Mouse (Mus musculus): ENCODE measurements at regions not wholly inside any gene's neighbourhood (a gene's known extent, or its start where the extent isn't known, plus 50 kb on each side); places are given as distances from the start of the nearest gene placed in this dataset.

DNA sequence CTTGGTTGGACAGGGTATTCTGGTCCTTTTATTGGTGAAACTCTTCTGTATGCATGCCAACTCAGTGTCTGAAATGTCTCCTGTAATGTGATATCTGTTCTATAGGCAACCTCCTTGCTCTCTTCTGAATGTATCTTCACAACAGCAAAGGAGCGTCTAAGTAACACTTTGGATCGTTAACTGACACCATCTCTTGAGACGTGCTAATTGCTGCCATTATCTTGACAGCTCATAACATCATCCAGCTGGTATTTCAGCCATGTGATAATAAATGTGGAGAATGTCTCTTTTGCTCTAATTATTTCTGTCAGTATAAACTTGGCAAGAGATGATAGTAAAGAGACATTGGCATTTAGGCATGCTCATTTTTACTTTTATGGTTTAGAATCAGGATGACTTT is 68.8 kb upstream of the Col8a1 start:
- Histone ChIP-seq H3K9me3 (ENCODE audit: control insufficient read depth, low read length) (no peaks in the 10 kb centered on the region), H3K9ac (replicated peaks; ENCODE audit: low read length) (no peak overlapping the region), H3K27ac (replicated peaks; ENCODE audit: low read depth, low read length) (no peak overlapping the region), H3K4me1 (ENCODE audit: control insufficient read depth, insufficient read depth, low read length) (no peaks in the 10 kb centered on the region), H3K4me3 (replicated peaks; ENCODE audit: low read depth, low read length) (no peak overlapping the region), H3K27me3 (ENCODE audit: control insufficient read depth, insufficient read depth, low read length) (no peaks in the 10 kb centered on the region), H3K4me2 (ENCODE audit: low read length) (no peak overlapping the region), H3K36me3 (ENCODE audit: control insufficient read depth, insufficient read depth, low read length) (no peaks in the 10 kb centered on the region)
- WGBS = 81% methylated on average over 3 of the region's 3 CpGs
- DNase-seq = no peak
- no peak for ATAC-seq (ENCODE audit: low FRiP score, low TSS enrichment)

DNA sequence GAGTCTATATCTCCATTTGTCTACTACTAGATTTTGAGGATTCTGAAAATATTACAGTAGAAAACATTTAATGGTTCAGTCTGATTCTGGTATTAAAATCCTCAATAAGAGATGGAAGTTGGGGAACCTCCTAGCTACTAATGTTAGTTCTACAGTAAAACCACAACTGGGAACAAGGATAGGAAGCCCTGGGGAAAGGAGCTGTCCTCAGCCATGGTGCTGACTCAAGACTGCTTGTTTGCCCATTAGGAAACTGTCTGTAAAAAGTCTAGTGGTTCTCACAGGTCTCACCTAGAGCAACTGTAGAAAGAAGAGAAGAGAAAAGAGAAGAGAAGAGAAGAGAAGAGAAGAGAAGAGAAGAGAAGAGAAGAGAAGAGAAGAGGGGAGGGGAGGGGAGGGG is 90.9 kb upstream of the Col8a1 start:
- Histone ChIP-seq H3K4me1 (ENCODE audit: control insufficient read depth, insufficient read depth, low read length) (no peaks in the 10 kb centered on the region), H3K9ac (replicated peaks; ENCODE audit: low read length) (no peak overlapping the region), H3K27me3 (ENCODE audit: control insufficient read depth, insufficient read depth, low read length) (no peaks in the 10 kb centered on the region), H3K4me2 (ENCODE audit: low read length) (no peak overlapping the region), H3K4me3 (replicated peaks; ENCODE audit: low read depth, low read length) (no peak overlapping the region), H3K27ac (replicated peaks; ENCODE audit: low read depth, low read length) (no peak overlapping the region), H3K36me3 (ENCODE audit: control insufficient read depth, insufficient read depth, low read length) (no peaks in the 10 kb centered on the region), H3K9me3 (ENCODE audit: control insufficient read depth, low read length) (no peaks in the 10 kb centered on the region)
- ATAC-seq (ENCODE audit: low FRiP score, low TSS enrichment) (no peak), DNase-seq (no peak)

DNA sequence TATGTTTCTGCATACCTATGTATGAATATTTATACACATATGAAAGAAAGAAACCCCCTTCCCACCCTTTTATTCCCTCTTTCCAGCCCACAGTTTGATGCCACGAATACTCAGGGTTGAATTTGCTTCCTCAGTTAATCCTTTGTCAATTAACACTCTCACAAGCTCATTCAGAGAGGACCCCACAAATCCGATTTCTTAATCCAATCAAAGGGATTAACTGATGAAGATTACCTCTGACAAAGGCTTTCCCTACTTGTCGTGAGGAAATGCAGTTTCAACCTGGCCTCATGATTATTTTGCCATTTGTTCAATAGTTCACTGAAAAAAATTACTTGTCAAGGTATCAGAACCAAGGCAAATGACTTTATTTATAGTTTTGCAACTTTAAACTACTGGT is 91.8 kb upstream of the Col8a1 start:
- no peaks in the 10 kb centered on the region for H3K9me3 ChIP-seq (ENCODE audit: control insufficient read depth, low read length)
- H3K9ac ChIP-seq (replicated peaks; ENCODE audit: low read length) = no peak overlapping the region
- DNase-seq (peak; percentile 35), ATAC-seq (ENCODE audit: low FRiP score, low TSS enrichment) (no peak)
- no peaks in the 10 kb centered on the region for H3K36me3 ChIP-seq (ENCODE audit: control insufficient read depth, insufficient read depth, low read length)
- H3K4me3 ChIP-seq (replicated peaks; ENCODE audit: low read depth, low read length) = no peak overlapping the region
- no peaks in the 10 kb centered on the region for H3K27me3 ChIP-seq (ENCODE audit: control insufficient read depth, insufficient read depth, low read length)
- 4% methylated on average over 3 of the region's 3 CpGs for WGBS
- H3K4me1 ChIP-seq (ENCODE audit: control insufficient read depth, insufficient read depth, low read length) = no peaks in the 10 kb centered on the region
- no peak overlapping the region for H3K4me2 ChIP-seq (ENCODE audit: low read length)
- H3K27ac ChIP-seq (replicated peaks; ENCODE audit: low read depth, low read length) = no peak overlapping the region

DNA sequence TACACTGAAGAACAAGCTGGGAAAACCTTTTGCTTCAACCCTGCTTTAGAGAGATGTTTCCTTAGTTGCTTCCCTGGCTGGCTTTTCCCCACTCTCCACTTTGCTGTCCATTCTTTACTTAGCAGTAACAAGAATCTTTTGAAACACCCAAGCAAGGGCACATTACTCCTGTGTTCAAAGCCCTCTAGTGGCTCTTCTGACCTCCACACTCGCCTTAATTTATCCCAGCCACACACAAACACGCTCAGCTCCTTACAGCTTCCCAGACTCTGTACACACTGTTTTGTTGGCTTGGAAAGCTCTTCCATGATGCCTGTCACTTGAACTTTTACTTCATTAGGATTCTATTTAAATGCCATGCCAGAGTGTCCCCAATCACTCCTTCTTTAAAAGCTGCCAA is 97.3 kb upstream of the Col8a1 start:
- no peaks in the 10 kb centered on the region for H3K36me3 ChIP-seq (ENCODE audit: control insufficient read depth, insufficient read depth, low read length)
- no peak for ATAC-seq (ENCODE audit: low FRiP score, low TSS enrichment)
- WGBS = 37% methylated on average over 2 of the region's 2 CpGs

DNA sequence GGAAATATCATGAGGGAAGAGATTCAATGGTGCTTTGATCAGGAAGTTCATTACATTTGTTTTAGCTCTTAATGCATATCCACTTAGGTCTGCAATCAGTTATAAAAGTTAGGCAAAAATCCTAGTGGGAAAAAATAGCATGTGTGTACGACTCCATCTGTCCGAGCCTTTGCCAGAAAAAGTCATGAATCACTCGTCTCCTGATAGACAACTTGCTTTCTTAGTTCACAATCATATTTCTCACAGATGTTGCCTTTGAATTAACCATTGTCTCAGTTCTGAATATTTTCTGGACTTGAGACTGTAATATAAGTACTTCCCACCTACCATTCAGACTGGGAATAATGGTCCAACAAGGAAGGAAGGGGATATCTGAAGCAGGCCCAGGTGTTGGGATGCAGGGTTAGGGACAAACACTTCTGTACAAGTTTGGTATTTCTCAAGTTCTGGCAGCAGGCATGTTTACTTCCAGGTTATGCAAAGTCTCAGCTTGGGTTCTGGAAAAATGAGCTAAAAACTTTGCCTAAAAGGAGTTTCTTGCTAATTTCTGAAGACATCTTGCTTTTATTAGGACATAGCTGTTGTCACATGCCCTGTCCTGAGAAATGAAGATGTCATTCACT is 98.4 kb upstream of the Col8a1 start:
- no peak overlapping the region for H3K27ac ChIP-seq (replicated peaks; ENCODE audit: low read depth, low read length)
- WGBS = 93% methylated on average over 3 of the region's 3 CpGs
- ATAC-seq (ENCODE audit: low FRiP score, low TSS enrichment) (no peak), DNase-seq (no peak)
- no peak overlapping the region for H3K9ac ChIP-seq (replicated peaks; ENCODE audit: low read length)
- no peak overlapping the region for H3K4me2 ChIP-seq (ENCODE audit: low read length)
- no peaks in the 10 kb centered on the region for H3K9me3 ChIP-seq (ENCODE audit: control insufficient read depth, low read length)
- H3K36me3 ChIP-seq (ENCODE audit: control insufficient read depth, insufficient read depth, low read length) = no peaks in the 10 kb centered on the region
- no peak overlapping the region for H3K4me3 ChIP-seq (replicated peaks; ENCODE audit: low read depth, low read length)
- H3K4me1 ChIP-seq (ENCODE audit: control insufficient read depth, insufficient read depth, low read length) = peaks cover 2% of the 10 kb centered on the region; the same call in 1 of the 2 replicates
- H3K27me3 ChIP-seq (ENCODE audit: control insufficient read depth, insufficient read depth, low read length) = no peaks in the 10 kb centered on the region

More for the DNA sequence above, 97.3 kb upstream of the Col8a1 start:
- no peak overlapping the region for H3K9ac ChIP-seq (replicated peaks; ENCODE audit: low read length)
- H3K27me3 ChIP-seq (ENCODE audit: control insufficient read depth, insufficient read depth, low read length) = no peaks in the 10 kb centered on the region
- no peaks in the 10 kb centered on the region for H3K4me1 ChIP-seq (ENCODE audit: control insufficient read depth, insufficient read depth, low read length)
- H3K4me3 ChIP-seq (replicated peaks; ENCODE audit: low read depth, low read length) = no peak overlapping the region
- no peak overlapping the region for H3K4me2 ChIP-seq (ENCODE audit: low read length)
- H3K27ac ChIP-seq (replicated peaks; ENCODE audit: low read depth, low read length) = no peak overlapping the region
- H3K9me3 ChIP-seq (ENCODE audit: control insufficient read depth, low read length) = no peaks in the 10 kb centered on the region
- no peak for DNase-seq

DNA sequence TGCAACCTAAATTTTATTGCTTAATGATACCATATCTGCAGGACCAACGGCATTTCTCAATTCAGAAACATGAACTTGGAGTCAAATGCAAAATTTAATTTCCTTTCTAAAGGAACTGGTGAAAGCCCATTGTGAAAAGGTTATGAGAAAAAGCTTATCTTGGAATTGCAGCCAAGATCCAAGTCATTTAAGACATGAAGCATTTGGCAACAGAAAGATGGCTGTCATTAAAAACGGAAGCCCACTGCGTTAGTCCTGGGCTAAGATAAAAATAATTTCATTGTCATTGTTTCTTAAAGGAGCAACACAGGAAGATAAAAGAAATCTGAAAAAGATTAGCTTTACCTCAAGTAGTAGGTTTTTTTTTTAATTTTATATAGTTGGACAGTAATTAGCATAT is 99.2 kb upstream of the Col8a1 start:
- ATAC-seq (ENCODE audit: low FRiP score, low TSS enrichment) = no peak
- H3K27me3 ChIP-seq (ENCODE audit: control insufficient read depth, insufficient read depth, low read length) = no peaks in the 10 kb centered on the region
- 74% methylated on average over 3 of the region's 3 CpGs for WGBS

DNA sequence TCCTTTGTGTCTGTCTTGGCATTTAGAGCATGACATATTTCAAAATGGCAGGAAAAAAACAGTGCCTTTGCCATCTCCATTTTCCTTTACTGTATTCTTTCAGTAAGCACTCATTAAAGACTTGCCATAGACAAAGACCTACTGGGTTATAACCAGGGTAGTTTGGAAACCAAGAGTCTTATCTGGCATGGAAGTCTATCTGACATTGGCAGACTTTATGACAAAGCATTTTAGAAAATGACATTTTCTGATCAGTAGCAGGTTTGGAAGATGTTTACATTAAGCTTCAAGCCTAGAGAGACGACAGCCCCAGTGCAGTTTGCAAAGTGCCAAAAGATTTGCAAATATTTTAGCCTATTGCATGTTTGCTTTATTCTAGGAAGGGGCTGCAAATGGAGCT is 102.5 kb upstream of the Col8a1 start:
- no peak overlapping the region for H3K4me3 ChIP-seq (replicated peaks; ENCODE audit: low read depth, low read length)
- 48% methylated on average over 1 of the region's 1 CpGs for WGBS
- H3K27me3 ChIP-seq (ENCODE audit: control insufficient read depth, insufficient read depth, low read length) = no peaks in the 10 kb centered on the region
- no peak overlapping the region for H3K27ac ChIP-seq (replicated peaks; ENCODE audit: low read depth, low read length)
- no peak overlapping the region for H3K4me2 ChIP-seq (ENCODE audit: low read length)
- H3K4me1 ChIP-seq (ENCODE audit: control insufficient read depth, insufficient read depth, low read length) = peaks cover 9% of the 10 kb centered on the region; the same call in 1 of the 2 replicates
- no peaks in the 10 kb centered on the region for H3K36me3 ChIP-seq (ENCODE audit: control insufficient read depth, insufficient read depth, low read length)
- H3K9ac ChIP-seq (replicated peaks; ENCODE audit: low read length) = no peak overlapping the region
- H3K9me3 ChIP-seq (ENCODE audit: control insufficient read depth, low read length) = no peaks in the 10 kb centered on the region
- ATAC-seq (ENCODE audit: low FRiP score, low TSS enrichment) (no peak), DNase-seq (no peak)

More for the DNA sequence above, 99.2 kb upstream of the Col8a1 start:
- no peak overlapping the region for H3K27ac ChIP-seq (replicated peaks; ENCODE audit: low read depth, low read length)
- no peak overlapping the region for H3K4me3 ChIP-seq (replicated peaks; ENCODE audit: low read depth, low read length)
- no peak overlapping the region for H3K4me2 ChIP-seq (ENCODE audit: low read length)
- H3K9ac ChIP-seq (replicated peaks; ENCODE audit: low read length) = no peak overlapping the region
- DNase-seq = no peak
- no peaks in the 10 kb centered on the region for H3K36me3 ChIP-seq (ENCODE audit: control insufficient read depth, insufficient read depth, low read length)
- no peaks in the 10 kb centered on the region for H3K9me3 ChIP-seq (ENCODE audit: control insufficient read depth, low read length)
- H3K4me1 ChIP-seq (ENCODE audit: control insufficient read depth, insufficient read depth, low read length) = peaks cover 8% of the 10 kb centered on the region; the same call in 1 of the 2 replicates

DNA sequence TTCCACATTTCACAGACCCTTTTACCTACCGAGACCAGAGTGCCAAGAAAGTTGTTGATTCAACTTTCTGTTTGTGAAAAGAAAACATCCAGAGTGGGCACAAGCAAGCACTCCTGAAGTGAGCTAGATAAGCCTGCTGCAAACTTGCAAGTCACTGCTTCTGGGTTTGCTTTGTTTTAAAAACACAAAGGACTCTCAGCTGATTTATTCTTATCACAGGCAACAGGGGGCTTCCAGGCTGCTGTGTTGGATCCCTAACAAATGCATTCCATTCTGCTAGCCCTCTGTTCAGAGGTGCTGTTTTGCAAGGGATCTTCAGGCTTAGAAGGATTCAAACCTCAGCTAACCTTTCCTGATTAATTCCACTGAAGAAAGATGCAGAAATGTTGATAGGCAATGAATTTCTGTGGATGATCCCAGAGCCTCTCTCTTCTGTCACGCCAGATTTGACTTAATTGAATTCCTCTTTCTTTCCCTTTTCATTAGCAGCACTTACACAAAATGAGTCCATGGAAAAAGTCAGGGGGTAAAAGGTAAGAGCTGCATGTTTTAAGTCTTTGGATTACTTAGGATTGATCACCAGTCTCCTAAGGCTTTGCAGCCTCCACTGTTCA is 103.7 kb upstream of the Col8a1 start:
- ATAC-seq (ENCODE audit: low FRiP score, low TSS enrichment) = no peak
- no peak overlapping the region for H3K27ac ChIP-seq (replicated peaks; ENCODE audit: low read depth, low read length)

DNA sequence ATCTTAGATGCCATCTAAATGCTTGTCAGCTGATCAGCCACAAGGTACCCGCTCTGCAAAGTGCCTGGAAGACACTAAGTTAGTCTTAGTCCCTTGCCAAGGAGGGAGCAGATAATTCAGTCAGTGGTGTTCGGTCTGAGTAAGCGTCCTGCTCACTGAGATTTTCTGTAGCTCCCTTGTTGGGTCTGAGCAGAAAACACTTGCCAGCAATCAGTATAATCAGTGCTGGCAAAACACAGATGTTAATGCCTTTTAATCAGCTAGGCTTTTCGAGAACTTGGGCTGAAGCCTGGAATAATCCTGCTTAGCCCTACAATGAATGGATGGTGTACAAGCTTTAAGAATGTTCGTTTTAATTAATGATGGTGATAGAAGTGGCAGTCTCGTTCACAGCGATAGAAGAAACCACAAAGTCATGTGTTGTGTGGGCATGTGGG is 104.2 kb upstream of the Col8a1 start:
- Histone ChIP-seq H3K27me3 (ENCODE audit: control insufficient read depth, insufficient read depth, low read length) (no peaks in the 10 kb centered on the region), H3K27ac (replicated peaks; ENCODE audit: low read depth, low read length) (no peak overlapping the region), H3K4me2 (ENCODE audit: low read length) (0 out of 2 replicates have a peak overlapping the region, but pooled peaks have one; percentile 0), H3K36me3 (ENCODE audit: control insufficient read depth, insufficient read depth, low read length) (no peaks in the 10 kb centered on the region), H3K9ac (replicated peaks; ENCODE audit: low read length) (no peak overlapping the region), H3K4me1 (ENCODE audit: control insufficient read depth, insufficient read depth, low read length) (peaks cover 9% of the 10 kb centered on the region; the same call in 1 of the 2 replicates), H3K9me3 (ENCODE audit: control insufficient read depth, low read length) (no peaks in the 10 kb centered on the region), H3K4me3 (replicated peaks; ENCODE audit: low read depth, low read length) (no peak overlapping the region)
- peak; percentile 50 for DNase-seq
- ATAC-seq (ENCODE audit: low FRiP score, low TSS enrichment) = peak; percentile 64
- 5% methylated on average over 7 of the region's 7 CpGs for WGBS

More for the DNA sequence above, 103.7 kb upstream of the Col8a1 start:
- H3K9ac ChIP-seq (replicated peaks; ENCODE audit: low read length) = no peak overlapping the region
- H3K4me3 ChIP-seq (replicated peaks; ENCODE audit: low read depth, low read length) = no peak overlapping the region
- DNase-seq = peak; percentile 33
- H3K4me2 ChIP-seq (ENCODE audit: low read length) = peak overlapping the region; percentile 21
- H3K36me3 ChIP-seq (ENCODE audit: control insufficient read depth, insufficient read depth, low read length) = no peaks in the 10 kb centered on the region
- H3K27me3 ChIP-seq (ENCODE audit: control insufficient read depth, insufficient read depth, low read length) = no peaks in the 10 kb centered on the region
- H3K9me3 ChIP-seq (ENCODE audit: control insufficient read depth, low read length) = no peaks in the 10 kb centered on the region
- WGBS = 4% methylated on average over 2 of the region's 2 CpGs
- H3K4me1 ChIP-seq (ENCODE audit: control insufficient read depth, insufficient read depth, low read length) = peaks cover 9% of the 10 kb centered on the region; the same call in 1 of the 2 replicates
